Mouse (Mus musculus) lung, adult 2 months (tissue): ENCODE results near the gene Ppa2.

Experiments used
- CTCF ChIP-seq: fragments of 200-500 bp; IDR thresholded peaks from 2 replicates; pipeline ENCODE4 v1.5.1; 2011; ENCODE audit warnings: mild to moderate bottlenecking, low read length, control low read depth; ENCODE audit not compliant: insufficient read depth
- POLR2A ChIP-seq: fragments of 200-500 bp; IDR thresholded peaks from 2 replicates; pipeline ENCODE4 v1.6.1; 2011; ENCODE audit warnings: low read depth, mild to moderate bottlenecking, control low read depth, low read length, borderline replicate concordance; ENCODE audit errors: extremely low read depth

GRCm38 (mm10) chr3:133364138-133364537 is 54.2 kb downstream of the Ppa2 start:
- TF ChIP-seq CTCF (no peak), POLR2A (no peak)
